Mouse (Mus musculus): ENCODE measurements around the gene Rpl13a. TPM values are rescaled to one million over a fixed set of nuclear protein-coding genes. Genes with fewer than 3 reads are reported as not detected.

The Rpl13a gene
- polyA plus RNA-seq, 1 experiment from 2014 or later: 1,253 TPM

DNA sequence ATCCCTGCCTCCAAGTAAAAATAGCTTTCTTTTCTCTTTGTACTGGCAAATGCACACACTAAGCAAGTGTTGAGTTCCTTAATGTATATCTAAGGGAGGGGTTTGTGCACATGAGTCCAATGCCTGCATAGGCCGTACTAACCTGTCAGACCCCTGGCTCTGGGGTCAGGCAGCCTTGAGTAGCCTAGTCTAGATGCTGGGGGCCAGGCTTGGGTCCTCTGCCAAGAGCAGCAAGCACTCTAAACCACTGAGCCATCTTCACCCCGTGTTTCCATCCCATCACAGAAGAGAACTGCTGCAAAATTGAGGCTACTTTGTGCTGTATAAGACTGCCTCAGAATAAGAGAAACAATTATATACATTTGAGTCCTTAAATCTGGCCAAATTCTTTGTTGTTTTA, 50.7 kb downstream of the Rpl13a start:
- Histone ChIP-seq H3K9ac (ENCODE audit: low read length) (no peak overlapping the region), H3K36me3 (ENCODE audit: control insufficient read depth, insufficient read depth, low read length) (peaks cover 34% of the 10 kb centered on the region), H3K4me1 (ENCODE audit: control insufficient read depth, insufficient read depth, low read length) (no peaks in the 10 kb centered on the region), H3K9me3 (replicated peaks; ENCODE audit: control insufficient read depth, low read length) (no peaks in the 10 kb centered on the region), H3K27ac (ENCODE audit: low read depth, low read length) (no peak overlapping the region), H3K4me2 (ENCODE audit: low read length) (no peak overlapping the region), H3K4me3 (ENCODE audit: low read depth, low read length) (no peak overlapping the region), H3K27me3 (replicated peaks; ENCODE audit: control insufficient read depth, insufficient read depth, low read length) (no peaks in the 10 kb centered on the region)
- 90% methylated on average over 2 of the region's 2 CpGs for WGBS
- no peak for DNase-seq (ENCODE audit: low spot score)
- no peak for ATAC-seq

DNA sequence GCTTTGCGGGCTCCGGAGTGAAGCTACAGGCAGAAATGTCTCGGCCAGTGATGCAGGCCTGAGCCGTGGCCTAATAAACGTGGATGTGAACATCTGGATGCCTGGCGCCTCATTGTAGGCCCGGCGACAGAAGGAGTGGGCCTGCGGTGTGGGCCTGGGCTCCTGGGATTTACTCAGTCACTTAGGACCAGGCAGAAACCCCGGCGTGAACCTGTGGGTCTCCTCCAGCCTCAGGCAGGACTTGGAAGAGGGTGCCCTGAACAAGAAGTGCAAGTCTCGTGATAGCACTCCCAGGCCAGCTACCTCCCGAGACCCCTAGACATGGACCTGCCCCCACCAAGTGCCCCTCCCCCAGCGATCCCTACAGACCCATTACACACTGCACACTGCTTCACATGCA, 51.2 kb downstream of the Rpl13a start:
- Histone ChIP-seq H3K27me3 (replicated peaks; ENCODE audit: control insufficient read depth, insufficient read depth, low read length) (no peaks in the 10 kb centered on the region), H3K27ac (ENCODE audit: low read depth, low read length) (no peak overlapping the region), H3K4me2 (ENCODE audit: low read length) (no peak overlapping the region), H3K9ac (ENCODE audit: low read length) (no peak overlapping the region), H3K9me3 (replicated peaks; ENCODE audit: control insufficient read depth, low read length) (no peaks in the 10 kb centered on the region), H3K4me3 (ENCODE audit: low read depth, low read length) (no peak overlapping the region), H3K36me3 (ENCODE audit: control insufficient read depth, insufficient read depth, low read length) (peaks cover 34% of the 10 kb centered on the region), H3K4me1 (ENCODE audit: control insufficient read depth, insufficient read depth, low read length) (no peaks in the 10 kb centered on the region)
- ATAC-seq (no peak), DNase-seq (ENCODE audit: low spot score) (no peak)
- 90% methylated on average over 14 of the region's 14 CpGs for WGBS

DNA sequence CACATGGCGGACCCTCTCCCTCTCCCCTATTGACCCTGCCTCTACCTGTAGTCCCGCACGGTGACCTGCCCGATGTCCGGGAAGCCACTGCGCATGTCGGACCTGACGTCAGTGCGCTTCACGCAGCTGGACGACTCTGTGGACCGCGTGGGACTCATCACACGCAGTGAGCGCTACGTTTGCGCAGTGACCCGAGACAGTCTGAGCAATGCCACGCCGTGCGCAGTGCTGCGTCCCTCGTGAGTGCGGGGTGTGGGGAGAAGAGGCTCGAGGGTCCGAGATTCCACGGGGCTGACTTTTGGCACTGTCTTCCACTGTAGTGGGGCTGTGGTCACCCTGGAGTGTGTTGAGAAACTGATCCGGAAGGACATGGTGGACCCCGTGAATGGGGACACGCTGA, 52.1 kb downstream of the Rpl13a start:
- ATAC-seq: no peak
- Histone ChIP-seq H3K9me3 (replicated peaks; ENCODE audit: control insufficient read depth, low read length) (no peaks in the 10 kb centered on the region), H3K4me1 (ENCODE audit: control insufficient read depth, insufficient read depth, low read length) (no peaks in the 10 kb centered on the region), H3K4me3 (ENCODE audit: low read depth, low read length) (no peak overlapping the region), H3K9ac (ENCODE audit: low read length) (no peak overlapping the region), H3K36me3 (ENCODE audit: control insufficient read depth, insufficient read depth, low read length) (peaks cover 34% of the 10 kb centered on the region), H3K4me2 (ENCODE audit: low read length) (no peak overlapping the region), H3K27me3 (replicated peaks; ENCODE audit: control insufficient read depth, insufficient read depth, low read length) (no peaks in the 10 kb centered on the region), H3K27ac (ENCODE audit: low read depth, low read length) (no peak overlapping the region)
- DNase-seq (ENCODE audit: low spot score): no peak
- WGBS: 91% methylated on average over 30 of the region's 30 CpGs

MicroRNAs within 50 kb of the gene (microRNA counts, 519-probe panel; counts per million panel counts)
- microRNA mmu-miR-150: 3,661 counts per million, percentile 37 among the panel's probes with 10 or more counts

Small RNAs within 50 kb of the gene (microRNA-seq; reads per million reads assigned to microRNA genes)
- 42.2 reads per million, percentile 46 among the genes with 10 or more reads in this experiment for gene Mir150
- 9.9 reads per million, percentile 33 among the genes with 10 or more reads in this experiment for gene Mir5121
- not detected for gene Mir7055

Other genes with a start within 250 kb of the Rpl13a start
- 75.4 and 94.0 TPM in 2 replicates for gene Med25, start 236.0 kb downstream of the Rpl13a start, polyA plus RNA-seq (2014; fragmentation: Nextera tagmentation; extraction: Ambion mirVana)
- gene Fuz, start 232.7 kb downstream of the Rpl13a start, polyA plus RNA-seq (2014; fragmentation: Nextera tagmentation; extraction: Ambion mirVana): 18.2 and 18.3 TPM in 2 replicates
- 85.6 and 99.3 TPM in 2 replicates for gene Ap2a1, start 199.3 kb downstream of the Rpl13a start, polyA plus RNA-seq (2014; fragmentation: Nextera tagmentation; extraction: Ambion mirVana)
- gene Tsks, start 185.6 kb downstream of the Rpl13a start, polyA plus RNA-seq (2014; fragmentation: Nextera tagmentation; extraction: Ambion mirVana): not detected in 2 replicates
- gene Cpt1c, start 153.9 kb downstream of the Rpl13a start, polyA plus RNA-seq (2014; fragmentation: Nextera tagmentation; extraction: Ambion mirVana): 37.3 and 41.0 TPM in 2 replicates
- gene Prmt1, start 142.2 kb downstream of the Rpl13a start, polyA plus RNA-seq (2014; fragmentation: Nextera tagmentation; extraction: Ambion mirVana): 241 and 274 TPM in 2 replicates
- 52.7 and 60.6 TPM in 2 replicates for gene Irf3, start 131.1 kb downstream of the Rpl13a start, polyA plus RNA-seq (2014; fragmentation: Nextera tagmentation; extraction: Ambion mirVana)
- gene Bcl2l12, start 130.0 kb downstream of the Rpl13a start, polyA plus RNA-seq (2014; fragmentation: Nextera tagmentation; extraction: Ambion mirVana): 20.0 and 23.4 TPM in 2 replicates
- gene Scaf1, start 112.4 kb downstream of the Rpl13a start, polyA plus RNA-seq (2014; fragmentation: Nextera tagmentation; extraction: Ambion mirVana): 40.5 and 47.8 TPM in 2 replicates
- gene Rras, start 110.8 kb downstream of the Rpl13a start, polyA plus RNA-seq (2014; fragmentation: Nextera tagmentation; extraction: Ambion mirVana): 11.4 and 14.7 TPM in 2 replicates
- gene Prr12, start 75.9 kb downstream of the Rpl13a start, polyA plus RNA-seq (2014; fragmentation: Nextera tagmentation; extraction: Ambion mirVana): 13.6 and 16.0 TPM in 2 replicates
- 70.4 and 71.8 TPM in 2 replicates for gene Nosip, start 66.3 kb downstream of the Rpl13a start, polyA plus RNA-seq (2014; fragmentation: Nextera tagmentation; extraction: Ambion mirVana)
- gene Prrg2, start 66.1 kb downstream of the Rpl13a start, polyA plus RNA-seq (2014; fragmentation: Nextera tagmentation; extraction: Ambion mirVana): 12.0 and 13.4 TPM in 2 replicates
- gene Rcn3, start 36.5 kb downstream of the Rpl13a start, polyA plus RNA-seq (2014; fragmentation: Nextera tagmentation; extraction: Ambion mirVana): 67.4 and 73.9 TPM in 2 replicates
- gene Fcgrt, start 24.9 kb downstream of the Rpl13a start, polyA plus RNA-seq (2014; fragmentation: Nextera tagmentation; extraction: Ambion mirVana): 20.3 and 26.9 TPM in 2 replicates
- gene Rps11, start 4.3 kb downstream of the Rpl13a start, polyA plus RNA-seq (2014; fragmentation: Nextera tagmentation; extraction: Ambion mirVana): 981 and 1,280 TPM in 2 replicates
- 0.22 and 0.88 TPM in 2 replicates for gene Gm45713, start 7.5 kb upstream of the Rpl13a start, polyA plus RNA-seq (2014; fragmentation: Nextera tagmentation; extraction: Ambion mirVana)
- gene Flt3l, start 7.7 kb upstream of the Rpl13a start, polyA plus RNA-seq (2014; fragmentation: Nextera tagmentation; extraction: Ambion mirVana): 0.61 and 1.3 TPM in 2 replicates
- gene Pih1d1, start 25.5 kb upstream of the Rpl13a start, polyA plus RNA-seq (2014; fragmentation: Nextera tagmentation; extraction: Ambion mirVana): 101 and 108 TPM in 2 replicates
- gene Aldh16a1, start 25.8 kb upstream of the Rpl13a start, polyA plus RNA-seq (2014; fragmentation: Nextera tagmentation; extraction: Ambion mirVana): 24.4 and 26.8 TPM in 2 replicates
- 14.6 and 15.9 TPM in 2 replicates for gene Slc17a7, start 35.2 kb upstream of the Rpl13a start, polyA plus RNA-seq (2014; fragmentation: Nextera tagmentation; extraction: Ambion mirVana)
- not detected in 2 replicates for gene Gfy, start 50.8 kb upstream of the Rpl13a start, polyA plus RNA-seq (2014; fragmentation: Nextera tagmentation; extraction: Ambion mirVana)
- not detected in 2 replicates for gene Pth2, start 52.2 kb upstream of the Rpl13a start, polyA plus RNA-seq (2014; fragmentation: Nextera tagmentation; extraction: Ambion mirVana)
- 0.43 and 0.52 TPM in 2 replicates for gene Ccdc155, start 76.1 kb upstream of the Rpl13a start, polyA plus RNA-seq (2014; fragmentation: Nextera tagmentation; extraction: Ambion mirVana)
- 0.91 and 1.7 TPM in 2 replicates for gene Dkkl1, start 83.4 kb upstream of the Rpl13a start, polyA plus RNA-seq (2014; fragmentation: Nextera tagmentation; extraction: Ambion mirVana)
- gene Tead2, start 87.0 kb upstream of the Rpl13a start, polyA plus RNA-seq (2014; fragmentation: Nextera tagmentation; extraction: Ambion mirVana): 81.7 and 95.7 TPM in 2 replicates
- 0.99 and 1.4 TPM in 2 replicates for gene Cd37, start 110.4 kb upstream of the Rpl13a start, polyA plus RNA-seq (2014; fragmentation: Nextera tagmentation; extraction: Ambion mirVana)
- gene Slc6a16, start 112.3 kb upstream of the Rpl13a start, polyA plus RNA-seq (2014; fragmentation: Nextera tagmentation; extraction: Ambion mirVana): 0.09 and 0.26 TPM in 2 replicates
- gene Slc6a21, start 148.8 kb upstream of the Rpl13a start, polyA plus RNA-seq (2014; fragmentation: Nextera tagmentation; extraction: Ambion mirVana): not detected in 2 replicates
- 6.5 and 9.8 TPM in 2 replicates for gene Trpm4, start 205.0 kb upstream of the Rpl13a start, polyA plus RNA-seq (2014; fragmentation: Nextera tagmentation; extraction: Ambion mirVana)
- 0.06 TPM in 1 of 2 replicates, not detected in the other for gene Hrc, start 206.5 kb upstream of the Rpl13a start, polyA plus RNA-seq (2014; fragmentation: Nextera tagmentation; extraction: Ambion mirVana)
- gene Ppfia3, start 238.3 kb upstream of the Rpl13a start, polyA plus RNA-seq (2014; fragmentation: Nextera tagmentation; extraction: Ambion mirVana): 10.7 and 17.3 TPM in 2 replicates
- gene Lin7b, start 241.8 kb upstream of the Rpl13a start, polyA plus RNA-seq (2014; fragmentation: Nextera tagmentation; extraction: Ambion mirVana): 6.2 and 11.0 TPM in 2 replicates